Mouse (Mus musculus): ENCODE measurements around the gene Iqca. TPM values are rescaled to one million over a fixed set of nuclear protein-coding genes. Genes with fewer than 3 reads are reported as not detected.

Gene Iqca
- polyA plus RNA-seq, 1 experiment from 2014 or later: not detected

GRCm38 (mm10) chr1:90164319-90164718 lies 11.1 kb upstream of the Iqca start:
- Histone ChIP-seq H3K79me2 (ENCODE audit: inconsistent target) (no peaks in the 10 kb centered on the region), H3K4me3 (ENCODE audit: inconsistent target) (no peak overlapping the region), H3K27ac (no peak overlapping the region), H3K36me3 (ENCODE audit: inconsistent target) (no peaks in the 10 kb centered on the region)
- WGBS (ENCODE audit: missing documents): 77% methylated on average over 3 of the region's 3 CpGs

- 77% methylated on average over 7 of the region's 7 CpGs for WGBS (ENCODE audit: missing documents)
- Histone ChIP-seq H3K4me3 (ENCODE audit: inconsistent target) (no peak overlapping the region), H3K79me2 (ENCODE audit: inconsistent target) (no peaks in the 10 kb centered on the region), H3K27ac (no peak overlapping the region), H3K36me3 (ENCODE audit: inconsistent target) (no peaks in the 10 kb centered on the region)
These were observed 10.0 kb upstream of the Iqca start for GRCm38 (mm10) chr1:90163161-90163560.

GRCm38 (mm10) chr1:90162379-90162857 lies 9.2 kb upstream of the Iqca start:
- H3K36me3 ChIP-seq (ENCODE audit: inconsistent target): no peaks in the 10 kb centered on the region
- no peaks in the 10 kb centered on the region for H3K79me2 ChIP-seq (ENCODE audit: inconsistent target)
- no peak overlapping the region for H3K4me3 ChIP-seq (ENCODE audit: inconsistent target)
- 52% methylated on average over 13 of the region's 13 CpGs for WGBS (ENCODE audit: missing documents)
- H3K27ac ChIP-seq: no peak overlapping the region

- no peaks in the 10 kb centered on the region for H3K79me2 ChIP-seq (ENCODE audit: inconsistent target)
- H3K27ac ChIP-seq: no peak overlapping the region
- no peak overlapping the region for H3K4me3 ChIP-seq (ENCODE audit: inconsistent target)
- 69% methylated on average over 6 of the region's 6 CpGs for WGBS (ENCODE audit: missing documents)
- no peaks in the 10 kb centered on the region for H3K36me3 ChIP-seq (ENCODE audit: inconsistent target)
These were observed 8.4 kb upstream of the Iqca start for GRCm38 (mm10) chr1:90161623-90162022.

- Histone ChIP-seq H3K4me3 (ENCODE audit: inconsistent target) (no peak overlapping the region), H3K36me3 (ENCODE audit: inconsistent target) (no peaks in the 10 kb centered on the region), H3K27ac (no peak overlapping the region), H3K79me2 (ENCODE audit: inconsistent target) (no peaks in the 10 kb centered on the region)
- WGBS (ENCODE audit: missing documents): 44% methylated on average over 12 of the region's 13 CpGs
These were observed 6.7 kb upstream of the Iqca start for GRCm38 (mm10) chr1:90159927-90160326.

- Histone ChIP-seq H3K79me2 (ENCODE audit: inconsistent target) (no peaks in the 10 kb centered on the region), H3K27ac (no peak overlapping the region), H3K36me3 (ENCODE audit: inconsistent target) (no peaks in the 10 kb centered on the region), H3K4me3 (ENCODE audit: inconsistent target) (no peak overlapping the region)
- 78% methylated on average over 7 of the region's 7 CpGs for WGBS (ENCODE audit: missing documents)
These were observed 3.4 kb upstream of the Iqca start for GRCm38 (mm10) chr1:90156589-90156988.

GRCm38 (mm10) chr1:90153787-90154186 lies 586 bp upstream of the Iqca start:
- WGBS (ENCODE audit: missing documents): 1% methylated on average over 6 of the region's 6 CpGs
- Histone ChIP-seq H3K36me3 (ENCODE audit: inconsistent target) (no peaks in the 10 kb centered on the region), H3K4me3 (ENCODE audit: inconsistent target) (no peak overlapping the region), H3K27ac (no peak overlapping the region), H3K79me2 (ENCODE audit: inconsistent target) (no peaks in the 10 kb centered on the region)

- WGBS (ENCODE audit: missing documents): 89% methylated on average over 7 of the region's 8 CpGs
- Histone ChIP-seq H3K79me2 (ENCODE audit: inconsistent target) (no peaks in the 10 kb centered on the region), H3K27ac (no peak overlapping the region), H3K4me3 (ENCODE audit: inconsistent target) (no peak overlapping the region), H3K36me3 (ENCODE audit: inconsistent target) (no peaks in the 10 kb centered on the region)
These were observed 13.5 kb downstream of the Iqca start for GRCm38 (mm10) chr1:90139729-90140128.

GRCm38 (mm10) chr1:90132402-90132801 lies 20.8 kb downstream of the Iqca start:
- H3K36me3 ChIP-seq (ENCODE audit: inconsistent target): no peaks in the 10 kb centered on the region
- H3K79me2 ChIP-seq (ENCODE audit: inconsistent target): no peaks in the 10 kb centered on the region
- no peak overlapping the region for H3K4me3 ChIP-seq (ENCODE audit: inconsistent target)
- no peak overlapping the region for H3K27ac ChIP-seq
- WGBS (ENCODE audit: missing documents): 86% methylated on average over 11 of the region's 11 CpGs

GRCm38 (mm10) chr1:90131982-90132381 lies 21.2 kb downstream of the Iqca start:
- Histone ChIP-seq H3K27ac (no peak overlapping the region), H3K79me2 (ENCODE audit: inconsistent target) (no peaks in the 10 kb centered on the region), H3K36me3 (ENCODE audit: inconsistent target) (no peaks in the 10 kb centered on the region), H3K4me3 (ENCODE audit: inconsistent target) (no peak overlapping the region)
- WGBS (ENCODE audit: missing documents): 85% methylated on average over 7 of the region's 7 CpGs

- Histone ChIP-seq H3K27ac (no peak overlapping the region), H3K36me3 (ENCODE audit: inconsistent target) (no peaks in the 10 kb centered on the region)
- WGBS (ENCODE audit: missing documents): 95% methylated on average over 12 of the region's 12 CpGs
These were observed 28.6 kb downstream of the Iqca start for GRCm38 (mm10) chr1:90124561-90124960.

GRCm38 (mm10) chr1:90120706-90121105 lies 32.5 kb downstream of the Iqca start:
- no peaks in the 10 kb centered on the region for H3K79me2 ChIP-seq (ENCODE audit: inconsistent target)

More at GRCm38 (mm10) chr1:90124561-90124960, 28.6 kb downstream of the Iqca start:
- no peaks in the 10 kb centered on the region for H3K79me2 ChIP-seq (ENCODE audit: inconsistent target)
- no peak overlapping the region for H3K4me3 ChIP-seq (ENCODE audit: inconsistent target)

GRCm38 (mm10) chr1:90119214-90119613 lies 34.0 kb downstream of the Iqca start:
- WGBS (ENCODE audit: missing documents): 90% methylated on average over 12 of the region's 12 CpGs
- Histone ChIP-seq H3K4me3 (ENCODE audit: inconsistent target) (no peak overlapping the region), H3K27ac (no peak overlapping the region), H3K79me2 (ENCODE audit: inconsistent target) (no peaks in the 10 kb centered on the region), H3K36me3 (ENCODE audit: inconsistent target) (no peaks in the 10 kb centered on the region)

More at GRCm38 (mm10) chr1:90120706-90121105, 32.5 kb downstream of the Iqca start:
- no peak overlapping the region for H3K4me3 ChIP-seq (ENCODE audit: inconsistent target)
- no peaks in the 10 kb centered on the region for H3K36me3 ChIP-seq (ENCODE audit: inconsistent target)
- 89% methylated on average over 6 of the region's 6 CpGs for WGBS (ENCODE audit: missing documents)
- no peak overlapping the region for H3K27ac ChIP-seq

- 51% methylated on average over 7 of the region's 7 CpGs for WGBS (ENCODE audit: missing documents)
- Histone ChIP-seq H3K4me3 (ENCODE audit: inconsistent target) (no peak overlapping the region), H3K27ac (no peak overlapping the region), H3K79me2 (ENCODE audit: inconsistent target) (no peaks in the 10 kb centered on the region), H3K36me3 (ENCODE audit: inconsistent target) (no peaks in the 10 kb centered on the region)
These were observed 36.0 kb downstream of the Iqca start for GRCm38 (mm10) chr1:90117207-90117606.

GRCm38 (mm10) chr1:90114586-90114985 lies 38.6 kb downstream of the Iqca start:
- Histone ChIP-seq H3K4me3 (ENCODE audit: inconsistent target) (no peak overlapping the region), H3K27ac (no peak overlapping the region), H3K79me2 (ENCODE audit: inconsistent target) (no peaks in the 10 kb centered on the region), H3K36me3 (ENCODE audit: inconsistent target) (no peaks in the 10 kb centered on the region)
- WGBS (ENCODE audit: missing documents): 90% methylated on average over 5 of the region's 5 CpGs

GRCm38 (mm10) chr1:90113655-90114244 lies 39.5 kb downstream of the Iqca start:
- WGBS (ENCODE audit: missing documents): 92% methylated on average over 6 of the region's 6 CpGs
- H3K27ac ChIP-seq: no peak overlapping the region
- H3K36me3 ChIP-seq (ENCODE audit: inconsistent target): no peaks in the 10 kb centered on the region
- H3K79me2 ChIP-seq (ENCODE audit: inconsistent target): no peaks in the 10 kb centered on the region
- H3K4me3 ChIP-seq (ENCODE audit: inconsistent target): no peak overlapping the region
